Mouse (Mus musculus) G1E (cell line): Measurements from ENCODE around the gene Ubr7. TPM values are rescaled to one million over a fixed set of nuclear protein-coding genes. Genes with fewer than 3 reads are reported as not detected.
A peak's percentile ranks its signal among the peaks of the same experiment; 100 is the strongest.

ENCODE experiments used
- ATAC-seq: 2 replicates; pipeline ENCODE4 v1.8.0; 2016; ENCODE audit warnings: mild to moderate bottlenecking; ENCODE audit not compliant: insufficient number of reproducible peaks, poor library complexity, low FRiP score, severe bottlenecking; ENCODE audit errors: extremely low read depth
- DNase-seq: peaks from one replicate; pipeline ENCODE4 v3.0.0; 2012; ENCODE audit warnings: low spot score
- H3K27me3 ChIP-seq: 2 replicates; pipeline ENCODE4 v1.6.1; 2012; ENCODE audit warnings: mild to moderate bottlenecking, low read length, inconsistent platforms; ENCODE audit not compliant: insufficient read depth
- H3K36me3 ChIP-seq: replicated peaks from 2 replicates; pipeline ENCODE3; 2012; ENCODE audit warnings: mild to moderate bottlenecking, inconsistent platforms
- H3K4me1 ChIP-seq: 2 replicates; pipeline ENCODE4 v1.6.1; 2012; ENCODE audit warnings: low read depth, low read length, inconsistent platforms, mixed read lengths; ENCODE audit not compliant: insufficient read depth
- H3K4me3 ChIP-seq: 2 replicates; pipeline ENCODE4 v1.5.1; 2012; ENCODE audit warnings: low read depth, mild to moderate bottlenecking, inconsistent platforms, low read length, moderate library complexity, mixed read lengths
- H3K9me3 ChIP-seq: replicated peaks from 2 replicates; pipeline ENCODE4 v1.6.1; 2012; ENCODE audit warnings: inconsistent platforms
- CTCF ChIP-seq: IDR thresholded peaks from 2 replicates; pipeline ENCODE4 v1.5.1; 2012; ENCODE audit warnings: low read depth, low read length, inconsistent platforms, mixed read lengths
- GATA1 ChIP-seq: IDR thresholded peaks from 2 replicates; pipeline ENCODE4 v1.6.1; 2012; ENCODE audit warnings: borderline replicate concordance, low read length, inconsistent platforms, mixed read lengths
- GATA2 ChIP-seq: IDR thresholded peaks from 2 replicates; pipeline ENCODE4 v1.6.1; 2012; ENCODE audit warnings: low read depth, low read length, inconsistent platforms, borderline replicate concordance
- POLR2AphosphoS5 ChIP-seq: IDR thresholded peaks from 2 replicates; pipeline ENCODE4 v1.6.1; 2012; ENCODE audit warnings: low read depth, low read length, inconsistent platforms; ENCODE audit not compliant: insufficient replicate concordance
- TAL1 ChIP-seq: conservative IDR thresholded peaks from 2 replicates; pipeline ENCODE4 v1.6.1; 2012; ENCODE audit warnings: low read depth, low read length, inconsistent platforms, mixed read lengths
- polyA plus RNA-seq: library from polyadenylated mRNA; stranded (reverse); fragments of >175 nt; gene quantifications from 2 replicates; pipeline ENCODE4 v1.2.3, GENCODE M21; 2012
- total RNA-seq, 2 experiments: library from RNA; stranded (forward) in 1 of 2; stranded (reverse) in 1 of 2; fragments of 200-1000 nt in 1 of 2; fragments of >200 nt in 1 of 2; fragmentation: Nextera tagmentation in 1 of 2; gene quantifications; 2 replicates each; pipeline ENCODE4 v1.2.3; 2014 to 2017

Ubr7 gene
- total RNA-seq (2014; fragmentation: Nextera tagmentation) (71.7 and 76.6 TPM in 2 replicates), total RNA-seq (2017) (149 and 165 TPM in 2 replicates), polyA plus RNA-seq (51.1 and 53.8 TPM in 2 replicates)

DNA sequence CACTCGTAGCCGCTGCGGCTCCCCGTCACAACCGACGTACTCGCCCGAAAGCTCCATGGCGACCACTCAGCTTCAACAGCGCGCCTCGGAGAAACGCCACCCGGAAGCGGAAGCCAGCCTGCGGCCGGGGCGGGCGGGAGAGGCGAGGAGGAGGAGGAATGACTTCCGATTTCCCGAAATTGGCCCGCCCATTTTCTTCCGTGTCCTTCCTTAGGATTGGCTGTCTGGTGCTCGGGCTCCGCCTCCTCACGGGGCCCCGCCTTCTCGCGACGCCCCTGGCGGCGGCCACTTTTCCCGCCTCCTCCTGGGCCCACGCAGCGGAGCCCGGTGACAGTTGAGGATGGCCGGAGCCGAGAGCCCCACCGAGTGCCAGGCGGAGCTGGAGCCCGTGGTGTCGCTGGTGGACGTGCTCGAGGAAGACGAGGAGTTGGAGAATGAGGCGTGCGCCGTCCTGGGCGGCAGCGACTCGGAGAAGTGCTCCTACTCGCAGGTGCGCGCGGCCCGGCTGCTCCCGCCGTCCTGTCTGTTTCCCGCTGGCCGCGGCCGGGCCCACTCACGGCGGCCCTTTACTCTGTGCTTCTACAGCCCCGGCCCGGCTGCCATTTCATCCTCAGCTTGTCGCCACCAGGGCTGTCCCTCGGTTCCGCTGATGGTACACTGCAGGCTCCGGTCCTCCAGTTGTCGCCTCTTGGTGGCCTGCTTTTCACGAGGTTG lies at the start of gene Ubr7, which contains the start of the genes Gm28051 and Gon7:
TSS of gene Ubr7 (plus strand) at position 279 of the 714 bp plus-strand sequence.
TSS of gene Gm28051 (minus strand) at position 77 of the 714 bp plus-strand sequence.
TSS of gene Gon7 (minus strand) at position 115 of the 714 bp plus-strand sequence.
- no peak for TF ChIP-seq POLR2AphosphoS5
- no peak for TF ChIP-seq GATA1
- TF ChIP-seq CTCF = no peak
- Histone ChIP-seq H3K4me1 (peaks cover 43% of the 10 kb centered on the region), H3K9me3 (no peaks in the 10 kb centered on the region), H3K4me3 (peak within 1 kb of the TSS; percentile 86), H3K36me3 (peaks cover 51% of the 10 kb centered on the region), H3K27me3 (no peaks in the 10 kb centered on the region)
- DNase-seq (peak; percentile 96), ATAC-seq (peak; percentile 91)

- Histone ChIP-seq H3K4me3 (no peak overlapping the region), H3K9me3 (no peaks in the 10 kb centered on the region), H3K27me3 (peaks cover 52% of the 10 kb centered on the region), H3K36me3 (no peaks in the 10 kb centered on the region), H3K4me1 (peaks cover 32% of the 10 kb centered on the region)
- ATAC-seq = no peak
- no peak for DNase-seq
- TF ChIP-seq GATA2 (no peak), GATA1 (no peak), CTCF (no peak), TAL1 (no peak), POLR2AphosphoS5 (no peak)
Measured at GRCm38 (mm10) chr12:102708220-102708619, 49.5 kb upstream of the Ubr7 start.

- peaks cover 54% of the 10 kb centered on the region for H3K27me3 ChIP-seq
- no peak for TF ChIP-seq GATA2
- no peak for TF ChIP-seq GATA1
- no peak for TF ChIP-seq CTCF
- TF ChIP-seq TAL1 = no peak
- TF ChIP-seq POLR2AphosphoS5 = no peak
- ATAC-seq (no peak), DNase-seq (no peak)
- H3K4me1 ChIP-seq = peaks cover 23% of the 10 kb centered on the region
- no peak overlapping the region for H3K4me3 ChIP-seq
- H3K36me3 ChIP-seq = no peaks in the 10 kb centered on the region
- peaks cover 3% of the 10 kb centered on the region for H3K9me3 ChIP-seq
Measured at GRCm38 (mm10) chr12:102709896-102710295, 47.9 kb upstream of the Ubr7 start.

DNA sequence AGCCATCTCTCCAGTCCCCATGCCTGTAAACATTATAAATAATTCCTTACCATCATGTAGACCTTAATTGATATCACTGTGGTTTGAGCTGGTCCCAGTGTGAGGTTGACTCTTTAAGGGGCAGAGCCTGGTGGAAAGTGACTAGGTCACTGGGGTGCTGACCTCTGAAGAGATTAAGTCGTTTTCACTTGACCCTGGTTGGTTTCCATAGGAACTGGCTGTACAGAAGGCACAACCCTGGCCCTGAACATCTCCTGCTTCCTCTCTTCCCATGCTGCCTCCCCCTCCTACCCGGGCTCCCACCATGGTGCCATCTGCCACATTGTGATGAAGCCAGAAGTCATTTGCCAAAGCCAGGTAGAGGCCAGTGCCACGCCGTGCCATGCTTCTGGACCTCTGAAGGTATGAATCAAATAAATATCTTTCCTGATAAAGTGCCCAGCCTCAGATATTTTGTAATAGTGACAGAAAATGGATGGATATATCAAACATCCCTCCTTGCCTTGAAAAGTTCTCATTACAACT lies 46.9 kb upstream of the Ubr7 start:
- DNase-seq (no peak), ATAC-seq (no peak)

DNA sequence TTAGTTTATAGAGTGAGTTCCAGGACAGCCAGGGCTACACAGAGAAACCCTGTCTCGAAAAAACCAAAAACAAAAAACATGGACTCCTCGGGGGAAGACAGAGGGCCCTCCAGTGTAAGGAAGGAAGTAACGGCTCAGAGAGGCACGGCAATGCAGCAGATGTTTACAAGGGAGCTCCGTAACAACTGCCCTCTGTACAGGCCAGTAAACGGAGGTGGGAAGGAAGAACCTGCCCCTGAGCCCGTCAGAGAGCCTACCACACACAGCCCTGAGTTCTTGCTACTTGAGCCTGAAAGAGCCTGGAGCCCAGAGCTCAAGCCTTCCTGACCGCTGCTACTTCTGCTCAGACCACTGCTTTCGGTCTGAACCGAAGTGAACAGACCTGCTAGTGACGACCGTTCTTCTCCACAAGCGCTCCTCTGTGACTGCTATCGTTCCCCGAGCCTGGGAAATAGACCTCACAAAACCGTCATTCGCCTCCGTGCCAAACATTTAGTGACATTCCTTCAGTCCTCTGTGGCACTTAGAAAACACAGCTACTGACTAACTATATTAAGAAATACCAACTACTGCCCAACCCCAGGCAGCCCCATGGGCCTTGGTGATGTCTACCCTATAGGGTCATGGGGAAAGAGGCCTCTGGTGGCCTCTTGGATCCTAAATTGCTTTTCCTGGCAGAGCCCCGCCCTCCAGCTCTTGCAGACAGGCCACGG lies 44.5 kb upstream of the Ubr7 start:
- Histone ChIP-seq H3K9me3 (peaks cover 7% of the 10 kb centered on the region), H3K27me3 (peaks cover 51% of the 10 kb centered on the region), H3K36me3 (no peaks in the 10 kb centered on the region), H3K4me1 (peaks cover 8% of the 10 kb centered on the region), H3K4me3 (no peak overlapping the region)
- TF ChIP-seq CTCF (no peak), TAL1 (no peak), POLR2AphosphoS5 (no peak), GATA1 (no peak), GATA2 (no peak)
- DNase-seq = no peak
- no peak for ATAC-seq

More for the DNA sequence above, 46.9 kb upstream of the Ubr7 start:
- Histone ChIP-seq H3K27me3 (peaks cover 56% of the 10 kb centered on the region), H3K4me1 (peaks cover 15% of the 10 kb centered on the region), H3K9me3 (peaks cover 7% of the 10 kb centered on the region), H3K36me3 (no peaks in the 10 kb centered on the region), H3K4me3 (no peak overlapping the region)
- TF ChIP-seq POLR2AphosphoS5 (no peak), GATA2 (no peak), CTCF (no peak), TAL1 (no peak), GATA1 (no peak)

DNA sequence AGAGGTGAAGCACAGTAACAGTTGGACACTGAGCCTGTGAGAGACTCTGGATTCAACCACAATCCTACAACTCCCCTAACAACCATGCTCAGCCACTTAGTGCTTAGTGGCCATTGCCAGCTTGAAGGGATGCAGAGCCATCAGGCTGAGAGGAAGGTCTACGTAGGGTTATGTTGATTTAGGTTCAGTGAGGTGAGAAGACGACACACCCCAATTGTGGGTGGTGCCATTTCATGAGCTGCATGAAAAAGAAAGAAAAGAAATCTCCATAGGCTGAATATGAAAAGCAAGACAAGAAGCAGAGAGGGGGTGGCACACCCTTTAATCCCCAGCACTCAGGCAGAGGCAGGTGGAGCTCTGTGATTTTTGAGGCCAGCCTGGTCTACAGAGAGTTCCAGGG lies 43.7 kb upstream of the Ubr7 start:
- Histone ChIP-seq H3K27me3 (peaks cover 53% of the 10 kb centered on the region), H3K4me1 (peaks cover 8% of the 10 kb centered on the region), H3K9me3 (peaks cover 7% of the 10 kb centered on the region), H3K36me3 (no peaks in the 10 kb centered on the region), H3K4me3 (no peak overlapping the region)
- TF ChIP-seq CTCF (no peak), POLR2AphosphoS5 (no peak), GATA1 (no peak), TAL1 (no peak), GATA2 (no peak)
- DNase-seq (no peak), ATAC-seq (no peak)
